Mouse (Mus musculus) c-Kit-positive CD71-negative TER-119-negative erythroid progenitor cells, embryonic 14.5 days (primary cell): ENCODE measurements around the gene Rnf212.
"Not testable (repeated sequence)": the region's sequence is repeated elsewhere in the genome, so short reads cannot be mapped to it uniquely, and the experiment has no call there.

Experiments
- DNase-seq: peaks from one replicate; pipeline ENCODE4 v3.0.0-alpha.2; 2013; ENCODE audit warnings: low read depth

Rnf212 gene

DNA sequence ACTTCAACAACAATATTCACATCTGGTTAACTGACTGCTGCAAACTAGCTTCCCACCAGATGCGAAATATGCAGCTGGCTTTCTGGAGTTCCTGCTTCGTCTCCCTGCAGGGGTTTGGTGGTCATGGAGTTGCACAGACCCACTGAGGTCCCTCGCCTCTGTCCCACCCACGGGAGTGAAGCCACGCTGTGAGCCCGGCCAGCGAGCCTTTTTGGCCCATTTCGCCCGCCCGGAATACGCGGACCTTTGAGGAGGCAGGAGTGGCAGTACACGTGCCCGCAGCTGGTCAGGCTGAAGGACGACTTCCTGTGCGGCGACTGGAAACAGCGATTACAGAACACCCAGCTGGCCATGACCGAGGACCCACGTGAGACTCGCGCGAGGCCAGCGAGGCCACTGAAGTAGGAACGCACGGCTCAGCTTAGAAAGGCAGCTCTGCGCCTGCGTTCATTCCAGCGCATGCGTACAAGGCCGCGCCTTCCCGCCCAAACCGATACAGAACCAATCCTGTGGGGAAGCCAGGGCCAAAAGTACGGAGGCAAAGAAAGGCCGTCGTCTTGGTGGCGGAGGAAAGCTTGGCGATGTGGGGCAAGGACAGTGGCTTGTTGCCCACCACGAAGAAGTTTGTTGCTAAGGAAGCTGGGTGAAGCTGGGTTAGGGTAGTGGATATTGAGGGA lies at the start of gene Rnf212:
Rnf212 (minus strand) TSS at position 353 of the 677 bp plus-strand sequence.
- DNase-seq, result no peak

DNA sequence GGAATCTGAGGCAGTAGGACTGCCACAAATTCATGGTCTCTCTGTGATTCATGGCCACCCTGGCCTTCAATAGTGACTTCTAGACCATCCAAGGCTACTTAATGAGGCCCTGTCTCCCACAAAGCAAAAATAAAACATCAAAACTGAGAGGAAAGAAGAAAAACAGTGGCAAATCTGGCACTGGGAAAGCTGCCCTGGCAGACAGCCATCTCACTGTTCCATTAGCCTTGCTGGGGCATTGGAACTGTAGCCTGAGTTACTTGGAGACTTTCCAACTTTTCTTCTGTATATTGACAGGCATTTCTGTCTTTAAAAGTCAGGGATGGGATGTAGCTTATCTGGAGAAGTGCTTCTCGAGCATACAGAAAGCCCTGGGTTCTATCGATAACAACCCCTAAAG lies 48.5 kb upstream of the Rnf212 start:
- DNase-seq, result no peak

DNA sequence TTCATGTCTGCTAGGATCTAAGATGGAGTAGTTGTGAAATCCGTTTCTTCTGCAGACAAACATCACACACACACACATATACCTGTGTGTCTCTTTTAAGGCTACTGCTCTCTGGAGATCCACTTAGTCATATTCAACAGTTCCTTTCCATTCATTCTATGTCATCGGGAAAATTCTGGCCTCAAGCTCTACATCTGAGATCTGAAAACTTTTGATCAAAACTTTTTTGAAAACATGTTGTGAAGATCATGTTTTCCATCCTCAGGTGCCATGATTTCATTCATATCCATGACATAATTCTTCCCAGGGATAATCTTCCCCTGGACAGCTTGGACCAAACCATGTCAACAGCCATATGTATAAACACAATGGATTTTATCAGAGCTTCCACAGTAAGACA lies 34.0 kb upstream of the Rnf212 start, which contains the start of gene Vmn2r8:
Vmn2r8 (minus strand) TSS at position 101 of the 400 bp plus-strand sequence.
- not testable (repeated sequence) for DNase-seq

DNA sequence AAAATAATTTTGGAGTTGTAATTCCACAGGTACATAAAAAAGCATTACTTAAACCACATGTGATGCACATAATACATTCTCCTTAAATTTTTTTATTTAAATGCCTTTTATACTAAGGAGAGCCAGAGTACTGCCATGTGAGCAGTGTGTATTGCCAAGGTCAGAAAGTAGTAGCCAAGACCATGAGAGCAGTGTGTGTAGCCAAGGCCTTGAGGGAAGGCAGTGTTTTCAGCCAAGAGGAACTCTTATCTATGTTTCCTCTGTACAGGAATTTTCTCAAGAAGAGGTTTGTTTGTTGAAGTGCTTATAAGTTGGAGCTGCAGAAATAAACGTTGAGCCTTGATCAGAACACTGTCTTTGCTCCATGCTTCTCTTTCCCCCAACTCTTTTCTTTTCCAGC lies 28.9 kb upstream of the Rnf212 start:
- no peak for DNase-seq

DNA sequence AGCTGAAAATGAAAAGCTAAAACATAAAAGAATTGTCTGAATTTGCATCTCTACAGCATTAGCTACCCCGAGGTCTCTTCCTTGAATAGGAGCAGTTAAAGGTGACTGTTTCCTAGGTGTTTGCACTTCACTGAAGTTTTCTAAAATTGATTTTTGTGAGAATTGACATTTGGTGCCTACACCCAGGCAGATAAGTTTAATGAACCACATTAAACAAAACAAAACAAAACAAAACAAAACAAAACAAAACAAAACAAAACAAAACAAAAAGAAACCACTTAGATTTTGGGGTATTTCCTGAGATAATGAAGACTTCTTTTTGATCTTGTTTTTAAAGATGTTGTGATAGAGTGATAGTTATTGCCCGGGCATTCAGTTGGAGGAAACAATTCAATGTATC lies 20.5 kb upstream of the Rnf212 start, which contains the start of gene Tmed11:
Tmed11 (minus strand) TSS at position 101 of the 400 bp plus-strand sequence.
- DNase-seq, result not testable (repeated sequence)

GRCm38 (mm10) chr5:108790385-108790784 lies 15.6 kb upstream of the Rnf212 start:
- DNase-seq, result not testable (repeated sequence)

- DNase-seq, result no peak
These were observed 14.8 kb downstream of the Rnf212 start for GRCm38 (mm10) chr5:108760002-108760401.

GRCm38 (mm10) chr5:108758396-108758795 lies 16.4 kb downstream of the Rnf212 start:
- peak; percentile 6 for DNase-seq

DNA sequence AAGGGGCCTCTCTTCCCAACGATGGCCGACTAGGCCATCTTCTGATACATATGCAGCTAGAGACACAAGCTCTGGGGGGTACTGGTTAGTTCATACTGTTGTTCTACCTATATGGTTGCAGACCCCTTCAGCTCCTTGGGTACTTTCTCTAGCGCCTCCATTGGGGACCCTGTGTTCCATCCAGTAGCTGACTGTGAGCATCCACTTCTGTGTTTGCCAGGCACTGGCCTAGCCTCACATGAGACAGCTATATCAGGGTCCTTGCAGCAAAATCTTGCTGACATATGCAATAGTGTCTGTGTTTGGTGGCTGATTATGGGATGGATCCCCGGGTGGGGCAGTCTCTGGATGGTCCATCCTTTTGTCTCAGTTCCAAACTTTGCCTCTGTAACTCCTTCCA lies 23.5 kb downstream of the Rnf212 start:
- not testable (repeated sequence) for DNase-seq

DNA sequence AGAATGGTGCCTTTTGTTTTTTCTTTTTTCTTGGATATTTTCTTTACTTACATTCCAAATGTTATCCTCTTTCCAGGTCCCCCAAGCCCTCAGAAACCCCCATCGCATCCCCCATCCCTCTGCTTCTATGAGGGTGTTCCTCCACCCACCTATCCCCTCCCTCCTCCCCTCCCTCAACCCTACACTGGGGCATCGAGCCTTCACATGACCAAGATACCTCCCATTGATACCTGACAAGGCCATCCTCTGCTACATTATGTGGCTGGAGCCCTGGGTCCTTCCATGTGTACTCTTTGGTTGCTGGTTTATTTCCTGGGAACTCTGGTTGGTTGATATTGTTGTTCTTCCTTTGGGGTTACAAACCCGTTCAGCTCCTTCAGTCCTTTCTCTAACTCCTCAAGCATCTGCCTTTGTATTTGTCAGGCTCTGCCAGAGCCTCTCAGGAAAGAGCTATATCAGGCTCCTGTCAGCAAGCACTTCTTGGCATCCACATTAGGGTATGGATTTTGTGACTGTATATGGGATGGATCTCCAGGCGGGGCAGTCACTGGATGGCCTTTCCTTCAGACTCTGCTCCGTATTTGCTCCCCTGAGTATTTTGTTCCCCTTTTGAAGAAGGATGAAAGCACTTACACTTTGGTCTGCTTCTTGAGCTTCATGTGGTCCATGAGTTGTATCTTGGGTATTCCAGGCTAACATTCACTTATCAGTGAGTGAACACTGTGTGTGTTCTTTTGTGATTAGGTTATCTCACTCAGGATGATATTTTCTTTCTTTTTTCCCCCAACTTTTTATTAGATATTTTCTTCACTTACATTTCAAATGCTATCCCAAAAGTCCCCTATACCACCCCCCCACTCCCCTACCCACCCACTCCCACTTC lies 24.2 kb downstream of the Rnf212 start:
- no peak for DNase-seq

DNA sequence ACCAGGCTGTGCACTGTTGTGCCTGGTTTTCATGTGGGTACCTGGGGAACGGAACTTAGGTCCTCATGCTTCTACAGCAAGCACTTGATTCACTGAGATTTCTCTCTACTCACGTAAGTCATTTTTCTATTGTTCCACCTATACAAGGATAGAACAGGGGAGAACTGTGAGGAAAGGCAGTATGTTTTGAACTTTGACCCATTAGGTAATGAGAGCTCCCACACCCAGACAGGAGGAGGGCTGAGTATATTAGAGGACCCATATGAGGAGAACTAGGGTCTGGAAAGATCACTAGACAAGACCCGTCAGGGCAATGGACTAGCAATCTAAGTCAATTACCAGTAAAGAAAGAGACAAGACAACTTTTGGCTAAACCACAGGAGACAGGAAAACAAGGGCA lies 30.2 kb downstream of the Rnf212 start:
- DNase-seq, result no peak

- DNase-seq, result peak; percentile 41
These were observed 30.9 kb downstream of the Rnf212 start for GRCm38 (mm10) chr5:108743856-108744255.

DNA sequence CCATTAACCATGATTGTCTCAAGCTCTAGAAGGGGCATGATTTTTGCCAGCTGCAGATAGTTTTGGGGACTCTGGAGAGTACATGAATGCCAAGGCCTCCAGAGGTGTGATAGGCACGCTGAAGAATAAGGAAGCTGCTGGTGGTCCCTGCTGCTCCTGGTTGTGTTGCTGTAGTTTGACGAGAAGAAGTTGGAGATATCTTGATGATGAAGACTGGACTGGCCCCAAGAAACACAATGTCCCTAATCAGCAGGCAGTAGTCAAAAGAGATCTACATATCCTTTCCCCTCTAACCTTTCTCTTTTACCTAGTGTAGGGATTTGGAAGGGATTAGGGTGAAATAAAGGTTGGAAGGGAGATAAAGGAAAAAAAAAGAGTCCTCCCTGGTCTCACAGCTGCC lies 32.2 kb downstream of the Rnf212 start:
- no peak for DNase-seq

- DNase-seq, result no peak
These were observed 32.9 kb downstream of the Rnf212 start for GRCm38 (mm10) chr5:108741844-108742243.

GRCm38 (mm10) chr5:108727425-108727824 lies 47.4 kb downstream of the Rnf212 start:
- no peak for DNase-seq

DNA sequence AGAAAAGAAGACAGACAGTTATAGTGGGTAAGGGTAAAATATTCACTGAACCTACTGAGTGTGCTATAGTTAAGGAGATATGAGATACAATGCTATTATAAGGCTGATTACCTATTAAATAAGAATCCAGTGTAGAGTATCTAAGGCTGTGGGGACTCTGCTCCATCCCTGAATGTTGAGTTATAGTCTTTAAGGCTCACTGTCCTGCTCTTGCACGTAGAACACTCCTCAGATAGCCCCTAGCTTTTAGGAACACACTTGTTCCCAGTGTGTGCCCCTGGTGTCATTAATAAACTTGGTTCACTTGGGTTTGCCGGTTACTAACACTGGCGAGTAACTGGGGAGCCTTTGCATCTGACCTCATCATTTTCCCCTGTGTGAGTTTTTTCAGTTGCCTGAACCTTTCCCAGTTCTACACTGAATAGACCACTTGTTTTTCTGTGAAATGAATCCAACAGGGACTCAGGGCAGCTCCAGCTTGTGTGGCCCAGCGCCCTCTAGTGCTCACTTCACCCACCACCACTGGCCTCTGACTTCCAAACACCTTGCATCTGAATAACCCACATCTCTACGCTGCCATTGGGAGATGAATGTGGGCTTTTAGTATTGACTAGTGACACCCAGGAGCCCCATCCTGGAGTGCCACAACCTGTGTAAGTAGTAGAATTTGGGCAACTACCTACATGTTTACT lies 48.1 kb downstream of the Rnf212 start:
- peak; percentile 41 for DNase-seq

- no peak for DNase-seq
These were observed 50.8 kb downstream of the Rnf212 start for GRCm38 (mm10) chr5:108724006-108724405.

DNA sequence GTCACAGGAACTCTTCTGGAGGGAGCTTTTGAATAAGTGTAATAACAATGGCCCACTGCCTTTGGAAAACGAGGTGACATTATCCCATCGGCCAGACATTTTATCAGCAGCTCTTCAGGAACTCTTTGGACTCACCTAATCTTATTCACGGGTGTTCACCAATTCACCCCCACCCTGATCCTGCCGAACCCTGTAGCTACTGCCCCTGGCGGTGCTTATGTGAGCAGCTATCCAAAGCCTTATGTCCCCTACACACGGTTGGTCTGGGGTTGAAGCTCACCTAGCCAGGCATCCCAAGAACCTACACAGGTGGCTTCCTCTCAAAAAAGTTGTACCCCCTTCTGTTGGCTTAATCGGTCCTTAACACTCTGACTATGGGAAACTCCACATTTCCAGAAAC lies 55.0 kb downstream of the Rnf212 start:
- DNase-seq, result no peak

DNA sequence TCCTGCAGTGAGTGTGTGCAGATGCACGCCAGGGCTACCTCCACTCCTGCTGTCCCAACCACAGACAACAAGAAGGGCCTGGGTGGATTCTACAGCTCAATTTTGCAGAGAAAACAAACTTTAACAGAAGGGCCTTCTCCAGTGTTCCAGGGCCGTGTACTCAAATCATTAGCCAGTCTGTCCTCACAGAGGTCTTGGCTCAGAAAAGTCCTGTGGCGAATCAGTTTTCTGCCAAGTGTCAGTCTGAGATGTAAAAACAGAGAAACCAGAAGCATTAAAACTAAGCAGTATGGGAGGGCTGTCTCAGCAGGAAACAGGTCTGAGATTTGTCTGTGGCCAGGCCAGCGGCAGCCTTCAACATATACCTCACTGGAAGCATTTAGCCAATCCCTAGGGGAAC lies 56.7 kb downstream of the Rnf212 start:
- DNase-seq, result no peak

GRCm38 (mm10) chr5:108715974-108716373 lies 58.8 kb downstream of the Rnf212 start:
- DNase-seq, result no peak

- DNase-seq, result no peak
These were observed 60.6 kb downstream of the Rnf212 start for GRCm38 (mm10) chr5:108714149-108714548.

- no peak for DNase-seq
These were observed 61.1 kb downstream of the Rnf212 start for GRCm38 (mm10) chr5:108713691-108714090.
